Mouse (Mus musculus) C2C12 (cell line): Measurements from ENCODE around the gene Olfr1120.
"Not testable (repeated sequence)": the region's sequence is repeated elsewhere in the genome, so short reads cannot be mapped to it uniquely, and the experiment has no call there.

Experiments
- CTCF ChIP-seq: IDR thresholded peaks from one replicate; pipeline ENCODE4 v1.5.1; 2011; ENCODE audit not compliant: control insufficient read depth, insufficient read depth, insufficient read length
- FOSL1 ChIP-seq: IDR thresholded peaks from one replicate; pipeline ENCODE4 v1.8.0; 2011; ENCODE audit warnings: mild to moderate bottlenecking, low read length; ENCODE audit not compliant: poor library complexity, insufficient read depth, severe bottlenecking
- MAX ChIP-seq: IDR thresholded peaks from one replicate; pipeline ENCODE4 v1.6.1; 2011; ENCODE audit warnings: mild to moderate bottlenecking, control low read depth
- MYOG ChIP-seq: IDR thresholded peaks from one replicate; pipeline ENCODE4 v1.6.1; 2011; ENCODE audit not compliant: control insufficient read depth, insufficient read length; ENCODE audit errors: extremely low read depth

GRCm38 (mm10) chr2:87394686-87395085 is 40.1 kb downstream of the Olfr1120 start:
- not testable (repeated sequence) for TF ChIP-seq CTCF, MAX, FOSL1, MYOG
